Mouse (Mus musculus) layer of hippocampus, postnatal 25 days (tissue): ENCODE data around the gene Mpp6. TPM values are rescaled to one million over a fixed set of nuclear protein-coding genes. Genes with fewer than 3 reads are reported as not detected.

ENCODE experiments used
- DNase-seq, 2 experiments: peaks; one replicate each; pipeline ENCODE4 v3.0.0; 2022; ENCODE audit warnings: mixed read lengths in 2 of 2, low spot score in 1 of 2; ENCODE audit errors: extremely low spot score in 1 of 2
- total RNA-seq, 2 experiments: library from RNA; stranded (reverse); gene quantifications; 2 replicates each; pipeline ENCODE4 v1.2.3; 2021

The Mpp6 gene
- total RNA-seq, 2 experiments from 2014 or later = 110 to 112 TPM

DNA sequence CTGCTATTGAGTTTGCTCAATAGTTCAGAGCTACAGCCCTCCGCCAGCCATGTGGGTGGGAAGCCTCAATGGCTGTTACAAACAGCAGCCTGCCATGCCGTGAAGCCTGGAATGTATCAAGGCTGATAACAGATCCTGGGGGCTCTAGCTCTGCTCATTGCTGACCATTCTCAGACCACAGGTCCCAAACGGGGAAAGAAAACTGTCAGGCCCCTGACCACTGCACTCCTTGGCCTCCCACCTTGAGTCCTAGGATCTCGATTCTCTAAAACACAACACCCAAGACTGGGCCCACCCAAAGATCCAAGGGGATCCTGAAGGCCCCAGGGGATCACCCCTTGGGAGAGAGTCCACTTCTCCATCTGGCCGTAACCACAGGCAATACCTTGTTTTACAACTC, 112.3 kb downstream of the Mpp6 start:
- DNase-seq = no peak

DNA sequence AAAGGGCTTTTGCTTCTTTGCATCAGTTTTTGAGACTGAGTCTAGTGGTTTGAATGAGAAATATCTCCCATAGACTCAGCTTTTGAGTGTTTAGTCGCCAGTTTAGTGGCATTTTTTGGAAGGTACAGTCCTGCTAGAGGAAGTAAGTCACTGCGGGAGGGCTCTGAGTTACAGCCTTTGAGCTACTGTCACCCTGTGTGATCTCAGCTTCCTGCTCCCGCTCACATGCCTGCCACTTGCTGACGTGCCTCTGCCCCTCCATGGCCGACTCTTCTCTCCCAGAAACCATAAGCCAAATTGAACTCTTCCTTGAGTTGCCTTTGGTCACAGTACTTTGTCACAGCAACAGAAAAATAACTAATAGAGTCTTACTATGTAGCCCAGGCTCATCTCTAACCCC, 112.9 kb downstream of the Mpp6 start:
- DNase-seq = no peak

DNA sequence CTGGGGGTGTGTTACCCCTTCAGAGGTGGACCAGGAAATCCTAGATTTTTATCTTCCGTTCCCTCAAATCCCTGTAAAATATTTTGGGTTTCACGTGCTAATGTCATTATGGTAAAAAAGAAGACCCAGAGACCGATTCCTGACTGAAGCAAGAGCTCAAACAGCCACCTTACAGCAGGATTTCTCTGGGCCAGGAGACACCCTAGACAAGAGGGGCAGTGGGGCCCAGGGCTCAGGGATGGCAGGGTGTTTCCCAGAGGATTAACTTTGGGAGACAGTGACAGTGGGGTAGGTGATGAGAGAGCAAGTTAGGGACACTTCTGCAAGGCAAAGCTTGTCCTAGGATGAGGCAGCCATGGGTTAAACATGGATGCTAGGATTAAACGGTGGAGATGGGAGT, 113.6 kb downstream of the Mpp6 start:
- no peak for DNase-seq

DNA sequence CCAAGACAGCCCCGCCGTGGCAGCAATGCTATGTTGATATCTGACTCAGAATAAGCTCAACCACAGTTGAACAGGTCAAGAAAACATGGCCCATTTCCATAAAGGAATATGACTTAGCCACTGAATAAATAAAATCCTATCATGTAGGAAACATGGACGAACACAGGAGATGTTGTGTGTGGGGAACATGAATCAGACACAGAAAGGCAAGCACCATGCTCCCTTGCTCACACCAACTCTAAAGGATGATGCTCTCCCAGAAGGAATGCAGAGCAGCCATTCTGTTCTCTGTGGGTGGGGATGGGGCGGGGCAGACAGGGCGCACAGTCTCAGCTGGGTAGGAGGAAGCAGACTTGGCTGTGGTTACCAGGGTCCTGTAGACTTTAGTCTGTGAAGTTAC, 115.2 kb downstream of the Mpp6 start:
- DNase-seq = no peak

DNA sequence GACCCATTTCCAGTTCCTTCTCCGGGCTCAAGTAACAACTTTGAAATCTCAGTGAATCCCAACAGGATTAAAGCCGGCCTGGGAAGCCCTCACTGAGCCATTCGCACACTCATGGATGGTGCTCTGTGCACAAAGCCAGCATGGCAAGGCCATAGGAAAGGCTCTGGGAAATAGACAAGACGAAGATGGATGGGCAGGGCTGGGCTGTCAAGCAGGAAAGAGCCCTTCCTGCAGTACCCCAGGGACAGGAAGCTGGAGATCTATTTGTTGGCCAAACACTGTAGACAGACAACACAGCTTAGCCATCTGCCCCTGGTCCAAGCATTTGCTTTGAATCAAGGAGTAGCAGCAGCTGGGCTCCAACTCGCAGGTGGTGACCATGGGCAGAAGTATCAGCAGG, 118.1 kb downstream of the Mpp6 start:
- DNase-seq = no peak

DNA sequence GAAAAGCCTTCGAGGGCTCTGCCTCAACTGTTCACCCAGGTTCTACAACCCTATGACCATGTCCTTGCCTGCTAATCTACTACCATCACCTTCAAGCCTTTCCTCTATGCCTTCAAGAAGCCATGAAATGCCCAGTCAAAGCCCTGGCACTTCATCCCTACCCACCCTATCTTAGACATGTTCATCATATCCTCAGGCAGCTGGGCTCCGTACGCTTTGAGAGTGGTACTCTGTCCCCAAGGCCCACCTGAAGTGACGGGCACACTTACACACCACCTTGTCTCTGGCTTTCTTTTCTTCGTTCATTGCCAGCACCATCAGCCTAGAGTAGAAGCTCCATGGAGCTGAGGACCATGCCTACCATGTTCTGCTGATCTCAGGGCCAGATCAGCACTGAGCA, 121.2 kb downstream of the Mpp6 start:
- no peak for DNase-seq

DNA sequence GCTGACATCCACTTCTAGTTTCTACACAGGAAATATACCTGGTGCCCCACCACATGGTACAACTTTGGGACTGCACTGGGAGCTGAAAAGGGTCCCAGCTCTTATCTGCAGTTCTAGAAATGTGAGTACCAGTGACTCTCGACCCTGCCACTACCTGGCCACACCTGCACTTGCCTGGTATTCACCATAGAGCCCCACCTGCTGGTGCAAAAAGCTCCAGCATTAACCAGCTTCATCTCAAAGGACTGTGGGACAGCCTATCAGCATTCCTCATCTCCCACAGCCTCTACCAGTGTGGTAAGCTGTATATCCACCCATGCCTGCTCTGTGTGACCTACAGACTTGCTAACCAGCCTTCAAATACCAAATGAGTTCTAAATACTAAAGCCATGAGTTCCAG, 122.9 kb downstream of the Mpp6 start:
- no peak for DNase-seq

DNA sequence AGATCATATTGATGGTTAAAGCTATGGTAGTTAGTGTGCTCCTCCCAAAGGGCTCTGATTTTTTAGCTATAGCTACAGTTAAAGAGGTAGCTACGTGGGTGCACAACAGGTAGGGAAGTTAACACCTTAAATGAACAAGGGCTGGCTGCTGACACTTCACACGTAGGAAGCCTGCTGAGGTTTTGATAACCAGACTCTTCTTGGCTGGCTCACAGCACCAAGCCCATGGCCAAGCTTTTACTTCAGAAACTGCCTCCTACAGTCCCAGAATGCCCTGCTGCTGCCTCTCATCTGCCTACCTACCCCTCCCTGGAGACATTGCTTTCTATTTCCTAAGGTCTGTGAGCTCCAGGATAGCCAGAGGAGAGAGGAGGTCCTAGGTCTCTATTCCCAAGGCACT, 127.9 kb downstream of the Mpp6 start:
- no peak for DNase-seq

DNA sequence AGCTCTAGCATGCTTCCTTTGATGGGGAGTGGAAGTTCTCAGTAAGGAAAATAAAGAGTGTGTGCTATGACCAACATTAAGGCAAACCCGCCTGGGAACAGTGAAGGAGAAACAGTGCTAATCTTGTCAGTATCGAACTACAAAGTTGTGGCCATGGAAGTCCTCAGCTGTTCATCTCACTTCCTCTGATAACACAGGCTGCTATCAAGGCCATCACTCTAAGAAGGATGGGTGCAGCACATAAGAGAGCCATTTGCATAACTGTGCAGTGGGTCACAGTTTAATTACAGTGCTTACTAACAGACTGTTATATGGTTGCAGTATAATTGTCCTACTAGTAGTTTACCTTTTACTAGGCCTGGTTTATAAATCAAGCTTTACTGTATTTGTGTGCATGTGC, 129.9 kb downstream of the Mpp6 start:
- DNase-seq = no peak

DNA sequence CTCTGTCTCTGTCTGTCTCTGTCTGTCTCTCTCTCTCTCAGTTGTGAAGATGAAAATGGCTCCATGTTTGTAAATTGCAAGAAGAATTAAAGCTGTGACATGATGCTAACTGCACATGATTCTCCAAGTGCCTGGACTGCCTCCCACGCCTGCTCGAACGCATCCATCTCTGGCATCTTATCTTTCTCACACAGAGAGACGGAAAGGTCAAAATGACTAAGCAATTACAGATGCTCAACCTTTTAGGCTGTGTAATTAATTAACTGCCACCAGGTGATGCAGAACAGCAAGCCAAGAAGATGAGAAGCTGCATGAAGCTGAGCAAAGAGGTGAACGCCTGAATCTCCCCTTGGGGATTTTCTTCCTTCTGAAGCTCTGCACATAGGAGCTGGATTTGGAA, 130.4 kb downstream of the Mpp6 start:
- DNase-seq = no peak

DNA sequence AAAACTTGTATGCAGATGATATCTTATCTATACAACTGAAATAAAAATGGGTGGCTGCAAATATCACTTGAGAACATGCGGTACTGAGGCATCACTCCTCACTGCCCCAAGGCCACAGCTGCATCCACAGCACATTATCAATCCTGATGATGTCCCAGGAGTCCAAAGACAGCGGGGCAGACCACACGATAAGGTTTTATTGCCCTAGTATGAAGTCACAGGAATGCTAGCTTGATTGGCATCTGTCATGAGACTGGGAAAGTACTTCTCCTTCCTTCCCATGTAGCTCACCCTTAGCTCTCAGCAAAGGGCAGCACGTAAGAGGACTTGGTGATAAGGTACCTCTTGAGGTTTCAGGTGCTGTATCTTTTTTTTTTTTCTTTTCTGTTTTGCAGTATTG, 134.1 kb downstream of the Mpp6 start:
- DNase-seq = no peak

DNA sequence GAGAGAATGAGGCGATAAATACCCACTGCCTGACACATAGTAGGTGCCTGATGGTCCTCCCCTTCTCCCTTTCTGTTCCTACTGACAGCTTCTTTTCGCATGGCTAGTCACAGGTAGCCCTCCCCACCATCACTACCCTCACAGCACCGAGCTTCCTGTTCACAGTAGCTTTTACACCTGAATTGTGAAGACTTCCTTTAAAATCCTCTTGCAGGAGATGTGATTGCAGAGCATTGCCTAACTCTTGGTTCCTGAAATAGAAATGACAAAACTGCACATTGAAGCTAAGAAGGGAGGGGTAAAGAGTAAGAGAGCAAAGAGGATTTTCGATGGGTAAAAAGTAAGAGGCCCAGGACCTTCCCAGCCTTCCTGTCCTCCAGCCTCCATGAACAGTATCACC, 134.9 kb downstream of the Mpp6 start:
- DNase-seq = no peak

DNA sequence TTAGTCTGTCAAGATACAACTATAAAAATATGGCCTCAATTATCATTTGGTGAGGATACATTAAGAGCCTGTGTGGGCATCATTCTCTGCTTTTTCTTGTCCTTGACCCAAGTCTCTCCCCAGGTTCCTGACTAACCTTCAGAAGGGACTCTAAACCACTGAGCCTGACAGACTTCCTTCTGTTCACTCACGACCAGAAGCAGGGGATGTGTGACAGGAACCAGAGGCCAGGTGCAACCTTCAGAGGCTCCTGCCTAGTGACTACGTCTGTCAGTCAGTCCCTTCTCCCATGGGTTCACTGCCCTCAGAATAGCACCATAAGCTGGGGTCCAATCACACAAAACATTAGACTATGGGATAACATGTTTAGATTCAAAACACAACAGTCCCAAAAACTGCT, 137.3 kb downstream of the Mpp6 start:
- DNase-seq = no peak

DNA sequence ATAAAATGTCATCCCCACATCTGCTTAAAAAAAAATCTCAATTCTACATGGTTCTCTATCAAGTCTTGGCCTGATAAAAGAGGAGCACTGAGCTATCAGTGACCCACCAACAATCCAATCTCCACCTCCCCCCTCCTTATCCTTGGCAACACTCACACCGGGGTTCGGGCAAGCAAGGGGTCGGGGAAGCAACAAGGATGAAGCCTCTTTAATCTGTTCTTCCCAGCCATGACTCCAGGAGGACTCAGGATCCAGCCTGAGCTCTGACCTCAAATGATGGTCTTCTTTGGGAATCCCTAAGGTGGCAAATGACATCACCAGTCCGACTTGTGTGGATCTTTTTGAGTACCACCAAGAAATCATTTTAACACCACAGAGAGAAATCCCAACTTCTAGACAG, 137.8 kb downstream of the Mpp6 start:
- DNase-seq = no peak

Other genes starting within 250 kb of the Mpp6 start
- 10 to 100 TPM in 1 of 2 experiments, 1 to 10 TPM in 1; 9.6 to 11.2 TPM for gene Gsdme, start 153.6 kb downstream of the Mpp6 start, total RNA-seq